Mouse (Mus musculus) left cerebral cortex, adult 18-20 months (tissue): ENCODE measurements around the gene Gm34653. TPM values are rescaled to one million over a fixed set of nuclear protein-coding genes. Genes with fewer than 3 reads are reported as not detected.

Experiments used
- DNase-seq, 2 experiments: peaks; one replicate each; pipeline ENCODE4 v3.0.0; 2021 to 2022; ENCODE audit warnings: low spot score in 2 of 2, mixed read lengths in 1 of 2
- total RNA-seq, 2 experiments: library from RNA; stranded (reverse); gene quantifications; 2 replicates each; pipeline ENCODE4 v1.2.3; 2021

Gene Gm34653
- total RNA-seq, 2 experiments from 2014 or later = 0.21 TPM; not detected in 1

- no peak for DNase-seq
These were observed 50.0 kb downstream of the Gm34653 start for GRCm38 (mm10) chr2:34882757-34883156.

DNA sequence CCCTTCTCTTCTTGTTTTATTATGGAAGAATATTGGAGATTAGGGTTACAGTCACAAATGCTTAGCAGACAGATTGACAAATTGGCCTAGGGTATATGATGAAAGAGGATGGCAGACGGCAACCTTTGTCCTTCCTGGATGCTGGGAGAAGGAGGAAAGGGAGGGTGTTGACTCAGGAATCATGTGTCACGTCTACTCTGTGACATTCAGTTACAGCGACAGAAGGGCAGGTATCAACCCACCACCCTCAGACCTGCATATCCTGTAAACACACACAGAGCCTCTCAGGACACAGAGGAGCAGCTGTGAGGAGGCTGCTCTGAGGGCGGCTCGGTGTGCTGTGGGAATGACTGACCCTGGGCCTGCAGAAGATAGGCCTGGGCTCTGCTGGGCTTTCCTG lies 50.4 kb downstream of the Gm34653 start:
- no peak for DNase-seq

DNA sequence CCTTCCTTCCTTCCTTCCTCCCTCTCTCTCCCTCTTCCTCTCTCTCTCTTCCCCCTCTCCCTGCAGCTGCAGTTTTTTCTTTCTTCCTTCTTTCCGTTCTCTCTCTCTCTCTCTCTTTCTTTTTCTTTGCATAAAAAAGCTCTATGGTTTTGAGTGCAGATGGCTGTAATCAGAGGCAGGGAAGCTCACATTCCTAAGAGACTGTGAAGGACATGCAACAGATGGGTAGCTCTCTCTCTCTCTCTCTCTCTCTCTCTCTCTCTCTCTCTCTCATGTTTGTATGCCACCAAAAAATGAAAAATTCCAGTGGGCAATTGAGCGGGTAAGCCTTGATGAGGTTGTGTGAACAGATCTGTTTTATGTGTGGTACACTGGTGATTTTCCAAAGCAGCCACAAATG lies 51.4 kb downstream of the Gm34653 start:
- DNase-seq = no peak

Other genes with a start within 250 kb of the Gm34653 start
- gene Gapvd1, start 77.8 kb upstream of the Gm34653 start, total RNA-seq = 100 to 1,000 TPM; 102 to 107 TPM
- 100 to 1,000 TPM; 342 to 419 TPM for gene Hspa5, start 61.0 kb upstream of the Gm34653 start, total RNA-seq
- gene Rabepk, start 33.1 kb upstream of the Gm34653 start, total RNA-seq = 10 to 100 TPM; 32.7 to 36.6 TPM
- gene Fbxw2, start 6.7 kb upstream of the Gm34653 start, total RNA-seq = 10 to 100 TPM; 89.3 to 94.3 TPM
- under 1 TPM; 0.23 to 0.53 TPM for gene Cutal, start 41.4 kb downstream of the Gm34653 start, total RNA-seq
- gene Psmd5, start 42.0 kb downstream of the Gm34653 start, total RNA-seq = 10 to 100 TPM; 38.1 to 41.5 TPM
- 1 to 10 TPM in 1 of 2 experiments, under 1 TPM in 1; 0.87 to 1.3 TPM for gene Phf19, start 81.0 kb downstream of the Gm34653 start, total RNA-seq
- gene Traf1, start 128.8 kb downstream of the Gm34653 start, total RNA-seq = 1 to 10 TPM; 1.5 to 3.1 TPM
- under 1 TPM in 1 of 2 experiments, not detected in 1; 0.21 TPM for gene Hc, start 228.4 kb downstream of the Gm34653 start, total RNA-seq